Mouse (Mus musculus) cerebellum, adult 2 months (tissue): ENCODE data around the gene Taok3.

Experiments
- CTCF ChIP-seq: fragments of 200-500 bp; IDR thresholded peaks from 2 replicates; pipeline ENCODE4 v1.5.1; 2011; ENCODE audit warnings: low read depth, mild to moderate bottlenecking, control low read depth, low read length, moderate library complexity, borderline replicate concordance; ENCODE audit not compliant: insufficient read depth
- POLR2A ChIP-seq: fragments of 200-500 bp; IDR thresholded peaks from 2 replicates; pipeline ENCODE4 v1.6.1; 2011; ENCODE audit warnings: low read length, control low read depth, borderline replicate concordance; ENCODE audit not compliant: insufficient read depth

- TF ChIP-seq POLR2A (no peak), CTCF (no peak)
These were observed 172.6 kb downstream of the Taok3 start for GRCm38 (mm10) chr5:117292547-117292946.
